Mouse (Mus musculus) heart, embryonic 10.5 days (tissue): ENCODE measurements around the gene Insr. TPM values are rescaled to one million over a fixed set of nuclear protein-coding genes. Genes with fewer than 3 reads are reported as not detected.
A peak's percentile ranks its signal among the peaks of the same experiment; 100 is the strongest.

Experiments used
- DNase-seq: peaks from one replicate; pipeline ENCODE4 v3.0.0-alpha.2; 2017; ENCODE audit warnings: low spot score
- H3K27ac ChIP-seq: fragments of 300-500 bp; sonication (generic); 2 replicates; pipeline ENCODE4 v1.5.1; 2016; ENCODE audit warnings: mild to moderate bottlenecking
- H3K27me3 ChIP-seq: fragments of 300-500 bp; sonication (generic); 2 replicates; pipeline ENCODE4 v1.6.1; 2016; ENCODE audit warnings: mild to moderate bottlenecking; ENCODE audit not compliant: poor library complexity, insufficient read depth, severe bottlenecking
- H3K36me3 ChIP-seq: fragments of 300-500 bp; sonication (generic); 2 replicates; pipeline ENCODE4 v1.6.1; 2016; ENCODE audit warnings: mild to moderate bottlenecking, moderate library complexity
- H3K4me1 ChIP-seq: fragments of 300-500 bp; sonication (generic); 2 replicates; pipeline ENCODE4 v1.6.1; 2016; ENCODE audit warnings: mild to moderate bottlenecking
- H3K4me3 ChIP-seq: fragments of 300-500 bp; sonication (generic); 2 replicates; pipeline ENCODE4 v1.5.1; 2016; ENCODE audit warnings: mild to moderate bottlenecking, moderate library complexity
- H3K9me3 ChIP-seq: fragments of 300-500 bp; sonication (generic); 2 replicates; pipeline ENCODE4 v1.6.1; 2016; ENCODE audit warnings: mild to moderate bottlenecking, moderate library complexity
- WGBS: fragments of 180-500 bp; shearing (Covaris S2); methylation state at CpG from one replicate; pipeline ENCODE4 v1.1.7; 2016; 5-methylcytosine and 5-hydroxymethylcytosine counted together
- polyA plus RNA-seq: library from polyadenylated mRNA; unstranded; fragments of >200 nt; fragmentation: Nextera tagmentation; extraction: Ambion mirVana; gene quantifications from 2 replicates; pipeline ENCODE4 v1.2.1, GENCODE M21; 2016

The Insr gene
- polyA plus RNA-seq, 1 experiment from 2014 or later, result 34.3 TPM

DNA sequence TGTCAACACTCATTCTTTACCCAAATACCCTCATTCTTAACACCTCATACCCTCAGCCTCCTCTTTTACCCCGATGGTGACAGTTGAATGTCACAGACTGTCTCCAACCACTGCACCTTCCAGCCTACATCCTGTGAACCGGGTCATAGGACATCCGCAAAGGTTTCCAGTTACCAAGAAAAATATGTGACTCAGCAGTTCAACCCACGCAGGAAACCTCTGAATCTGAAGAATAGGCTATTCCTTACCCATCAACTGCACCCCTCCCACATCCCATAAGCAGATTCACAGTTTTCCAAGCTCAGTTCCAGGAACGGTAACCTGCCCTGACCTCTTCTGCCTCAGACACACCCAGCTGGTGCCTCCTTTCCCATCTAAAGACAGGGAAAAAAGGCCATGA, 19.9 kb upstream of the Insr start:
- Histone ChIP-seq H3K36me3 (no peaks in the 10 kb centered on the region), H3K27me3 (no peaks in the 10 kb centered on the region), H3K4me3 (no peak overlapping the region), H3K27ac (no peak overlapping the region), H3K9me3 (no peaks in the 10 kb centered on the region), H3K4me1 (no peaks in the 10 kb centered on the region)
- no peak for DNase-seq
- 72% methylated on average over 5 of the region's 5 CpGs for WGBS

GRCm38 (mm10) chr8:3285824-3286223, 6.4 kb upstream of the Insr start:
- H3K36me3 ChIP-seq, result no peaks in the 10 kb centered on the region
- no peaks in the 10 kb centered on the region for H3K4me1 ChIP-seq
- H3K27me3 ChIP-seq, result no peaks in the 10 kb centered on the region
- no peak for DNase-seq
- H3K27ac ChIP-seq, result no peak overlapping the region
- no peak overlapping the region for H3K4me3 ChIP-seq
- WGBS, result 47% methylated on average over 2 of the region's 2 CpGs
- no peaks in the 10 kb centered on the region for H3K9me3 ChIP-seq

- Histone ChIP-seq H3K27me3 (no peaks in the 10 kb centered on the region), H3K4me3 (no peak overlapping the region), H3K9me3 (no peaks in the 10 kb centered on the region), H3K36me3 (no peaks in the 10 kb centered on the region), H3K27ac (no peak overlapping the region), H3K4me1 (no peaks in the 10 kb centered on the region; the same call in none of the 2 replicates)
- WGBS, result 73% methylated on average over 4 of the region's 4 CpGs
- no peak for DNase-seq
These were observed 5.2 kb upstream of the Insr start for GRCm38 (mm10) chr8:3284656-3285055.

GRCm38 (mm10) chr8:3281296-3281695, 1.9 kb upstream of the Insr start:
- DNase-seq, result no peak
- Histone ChIP-seq H3K27me3 (no peaks in the 10 kb centered on the region), H3K4me3 (no peak overlapping the region), H3K4me1 (peaks cover 19% of the 10 kb centered on the region), H3K27ac (no peak overlapping the region), H3K9me3 (peaks cover 3% of the 10 kb centered on the region; the same call in 1 of the 2 replicates), H3K36me3 (no peaks in the 10 kb centered on the region)
- WGBS, result 86% methylated on average over 3 of the region's 3 CpGs

- peak overlapping the region; percentile 91 for H3K4me3 ChIP-seq
- no peak for DNase-seq
- WGBS, result 29% methylated on average over 11 of the region's 11 CpGs
These were observed 971 bp upstream of the Insr start for GRCm38 (mm10) chr8:3280266-3280910.

GRCm38 (mm10) chr8:3279721-3280077, 282 bp upstream of the Insr start:
- Histone ChIP-seq H3K36me3 (0 out of 2 replicates have a peak, but pooled peaks cover under 1% of the 10 kb centered on the region), H3K4me3 (peak overlapping the region; percentile 91), H3K27ac (peak overlapping the region; percentile 91), H3K4me1 (peaks cover 21% of the 10 kb centered on the region), H3K27me3 (no peaks in the 10 kb centered on the region), H3K9me3 (peaks cover 3% of the 10 kb centered on the region; the same call in 1 of the 2 replicates)
- DNase-seq, result no peak
- 1% methylated on average over 18 of the region's 18 CpGs for WGBS

More at GRCm38 (mm10) chr8:3280266-3280910, 971 bp upstream of the Insr start:
- H3K9me3 ChIP-seq, result peaks cover 3% of the 10 kb centered on the region; the same call in 1 of the 2 replicates
- peaks cover 19% of the 10 kb centered on the region for H3K4me1 ChIP-seq
- no peak overlapping the region for H3K27ac ChIP-seq
- H3K36me3 ChIP-seq, result no peaks in the 10 kb centered on the region
- H3K27me3 ChIP-seq, result no peaks in the 10 kb centered on the region

DNA sequence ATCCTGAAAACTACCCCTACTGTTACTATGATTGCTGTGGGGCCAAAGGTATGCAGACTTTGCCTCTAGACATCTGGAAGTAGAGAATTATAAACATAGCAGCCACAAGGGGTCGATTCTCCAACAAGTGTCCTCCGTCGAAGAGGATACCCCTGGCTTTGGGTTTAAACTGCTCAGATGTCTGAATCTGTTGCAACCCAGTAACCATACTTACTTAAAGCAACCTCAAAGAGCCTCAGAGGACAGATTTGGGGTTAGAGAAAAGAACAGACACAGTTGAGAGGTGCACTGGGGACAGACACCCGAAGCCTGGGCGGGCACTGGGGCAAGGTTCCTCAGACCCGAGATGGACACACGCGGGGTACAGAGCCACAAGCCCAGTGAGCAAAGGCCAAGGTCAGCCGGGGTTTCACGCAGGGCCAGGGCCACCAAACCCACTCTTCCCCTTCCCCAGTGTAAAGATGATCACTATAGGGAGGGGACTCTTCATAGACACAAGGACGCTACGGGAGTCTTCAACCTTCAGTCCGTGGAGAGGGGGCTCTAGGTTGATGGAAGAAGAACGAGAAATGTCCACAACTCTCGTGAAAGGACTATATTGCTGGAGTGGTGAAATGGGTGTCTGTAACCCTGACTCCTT, 1.1 kb downstream of the Insr start:
- H3K9me3 ChIP-seq, result peaks cover 3% of the 10 kb centered on the region; the same call in 1 of the 2 replicates
- DNase-seq, result no peak
- peak overlapping the region; percentile 91 for H3K27ac ChIP-seq

DNA sequence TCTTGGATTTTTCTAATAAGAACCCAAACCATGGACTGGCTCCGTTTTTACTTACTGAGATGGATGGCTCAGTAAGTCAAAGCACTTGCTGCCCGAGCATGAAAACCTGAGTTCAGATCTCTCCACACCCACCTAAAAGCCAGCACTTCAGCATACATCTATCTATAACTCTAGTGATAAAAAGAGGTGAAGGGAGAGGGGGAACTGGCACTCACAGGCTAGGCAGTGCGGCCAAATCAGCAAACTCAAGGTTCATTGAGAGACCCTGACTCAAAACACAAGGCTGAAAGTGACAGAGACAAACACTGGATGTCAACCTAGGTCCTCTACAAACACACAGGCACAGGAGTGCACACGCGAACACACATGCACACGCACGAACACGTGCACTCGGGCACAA, 2.2 kb downstream of the Insr start:
- DNase-seq, result no peak
- WGBS, result 91% methylated on average over 9 of the region's 9 CpGs
- Histone ChIP-seq H3K4me1 (peaks cover 24% of the 10 kb centered on the region), H3K36me3 (peaks cover 8% of the 10 kb centered on the region; the same call in 1 of the 2 replicates), H3K27ac (no peak overlapping the region), H3K4me3 (no peak overlapping the region), H3K9me3 (peaks cover 3% of the 10 kb centered on the region; the same call in 1 of the 2 replicates), H3K27me3 (no peaks in the 10 kb centered on the region)

More for the DNA sequence above, 1.1 kb downstream of the Insr start:
- peaks cover 5% of the 10 kb centered on the region; the same call in 1 of the 2 replicates for H3K36me3 ChIP-seq
- H3K27me3 ChIP-seq, result no peaks in the 10 kb centered on the region
- H3K4me1 ChIP-seq, result peaks cover 24% of the 10 kb centered on the region
- peak overlapping the region; percentile 91 for H3K4me3 ChIP-seq
- WGBS, result 34% methylated on average over 15 of the region's 15 CpGs

- peaks cover 24% of the 10 kb centered on the region for H3K4me1 ChIP-seq
- no peaks in the 10 kb centered on the region for H3K27me3 ChIP-seq
- no peak for DNase-seq
- 93% methylated on average over 8 of the region's 8 CpGs for WGBS
- H3K27ac ChIP-seq, result no peak overlapping the region
- H3K9me3 ChIP-seq, result peaks cover 3% of the 10 kb centered on the region; the same call in 1 of the 2 replicates
- peaks cover 9% of the 10 kb centered on the region; the same call in 1 of the 2 replicates for H3K36me3 ChIP-seq
- no peak overlapping the region for H3K4me3 ChIP-seq
These were observed 3.4 kb downstream of the Insr start for GRCm38 (mm10) chr8:3276009-3276408.

DNA sequence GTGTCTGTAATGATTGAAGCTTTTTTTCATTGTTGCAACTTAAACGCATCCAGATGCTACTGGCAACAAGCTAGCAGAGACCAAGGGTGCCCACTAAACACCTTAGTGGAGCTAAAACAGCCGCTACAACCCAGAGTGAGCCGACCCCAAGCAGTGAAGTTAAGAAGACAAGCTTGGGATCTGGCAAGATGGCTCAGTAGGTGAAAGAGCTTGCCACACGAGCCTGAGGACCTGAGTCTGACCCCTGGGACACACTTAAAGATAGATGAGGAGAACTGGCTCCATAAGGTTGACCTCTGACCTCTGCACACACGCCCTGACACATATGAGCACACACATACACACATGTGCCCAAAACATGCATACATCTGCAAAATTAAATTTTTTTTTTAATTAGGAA, 4.2 kb downstream of the Insr start:
- no peak overlapping the region for H3K27ac ChIP-seq
- 73% methylated on average over 5 of the region's 5 CpGs for WGBS
- no peak for DNase-seq
- H3K4me1 ChIP-seq, result peaks cover 28% of the 10 kb centered on the region
- H3K27me3 ChIP-seq, result no peaks in the 10 kb centered on the region
- H3K4me3 ChIP-seq, result no peak overlapping the region
- H3K9me3 ChIP-seq, result peaks cover 3% of the 10 kb centered on the region; the same call in 1 of the 2 replicates
- peaks cover 9% of the 10 kb centered on the region; the same call in 1 of the 2 replicates for H3K36me3 ChIP-seq

DNA sequence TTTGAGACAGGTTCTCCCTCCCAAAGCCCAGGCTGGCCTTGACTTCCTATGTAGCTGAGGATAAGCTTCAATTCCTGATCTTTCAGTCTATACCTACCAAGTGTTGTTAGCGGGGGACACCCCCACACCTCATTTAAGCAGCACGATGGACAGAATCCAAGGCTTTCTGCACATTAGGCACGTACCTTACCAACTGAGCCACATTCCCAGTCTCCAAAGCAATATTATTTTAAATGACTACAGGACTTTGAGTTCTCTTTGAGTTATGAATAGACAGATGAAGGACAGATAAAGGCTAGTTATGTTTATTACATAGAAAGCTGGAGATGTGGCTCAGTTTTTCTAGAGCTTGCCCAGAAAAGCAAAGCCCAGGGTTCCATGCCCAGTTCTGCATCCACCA, 5.6 kb downstream of the Insr start:
- DNase-seq, result no peak
- Histone ChIP-seq H3K4me3 (no peak overlapping the region), H3K36me3 (peaks cover 9% of the 10 kb centered on the region; the same call in 1 of the 2 replicates), H3K9me3 (no peaks in the 10 kb centered on the region), H3K27me3 (no peaks in the 10 kb centered on the region), H3K4me1 (peaks cover 28% of the 10 kb centered on the region), H3K27ac (no peak overlapping the region)
- WGBS, result 92% methylated on average over 3 of the region's 3 CpGs

GRCm38 (mm10) chr8:3267449-3267761, 12.0 kb downstream of the Insr start:
- Histone ChIP-seq H3K27me3 (no peaks in the 10 kb centered on the region), H3K36me3 (0 out of 2 replicates have a peak, but pooled peaks cover 4% of the 10 kb centered on the region), H3K4me1 (peaks cover 11% of the 10 kb centered on the region; the same call in 1 of the 2 replicates), H3K27ac (no peak overlapping the region), H3K4me3 (no peak overlapping the region), H3K9me3 (no peaks in the 10 kb centered on the region)
- DNase-seq, result no peak
- 70% methylated on average over 3 of the region's 3 CpGs for WGBS

DNA sequence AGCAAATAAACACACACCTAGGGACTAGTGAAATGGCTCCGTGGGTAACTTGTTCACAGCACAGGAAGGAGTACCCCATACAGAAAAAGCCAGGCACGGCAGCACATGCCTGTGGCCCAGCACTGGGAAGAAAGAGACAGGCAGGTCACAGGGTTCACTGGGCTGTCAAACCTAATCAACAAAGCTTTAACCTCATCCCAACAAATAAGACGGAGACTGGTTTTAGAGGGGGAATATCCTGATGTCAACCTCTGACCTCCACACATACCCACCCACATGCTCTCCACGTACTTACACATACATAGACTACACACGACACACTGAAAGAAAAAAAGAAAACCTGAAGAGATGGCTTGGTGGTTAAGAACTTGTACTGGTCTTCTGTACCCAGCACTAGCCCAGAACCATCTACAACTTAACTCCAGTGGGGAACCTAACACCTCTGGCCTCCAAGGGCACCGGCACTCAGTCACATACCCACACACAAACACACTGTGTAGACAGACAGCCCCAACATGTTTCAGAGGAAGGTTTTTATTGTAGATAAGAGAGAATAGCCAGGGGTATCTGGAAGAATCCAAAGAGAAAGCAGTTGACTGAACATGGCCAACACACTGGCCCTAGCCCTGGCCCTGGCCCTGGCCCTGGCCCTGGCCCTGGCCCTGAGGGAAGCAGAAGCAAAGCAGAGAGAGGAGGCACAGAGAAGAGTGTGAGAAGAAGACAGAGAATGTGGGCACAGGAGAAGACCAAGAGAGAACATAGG, 12.6 kb downstream of the Insr start:
- H3K27ac ChIP-seq, result no peak overlapping the region
- DNase-seq, result no peak
- H3K4me3 ChIP-seq, result no peak overlapping the region
- WGBS, result 76% methylated on average over 6 of the region's 6 CpGs
- no peaks in the 10 kb centered on the region for H3K27me3 ChIP-seq
- H3K36me3 ChIP-seq, result 0 out of 2 replicates have a peak, but pooled peaks cover 2% of the 10 kb centered on the region
- H3K4me1 ChIP-seq, result peaks cover 11% of the 10 kb centered on the region; the same call in 1 of the 2 replicates
- no peaks in the 10 kb centered on the region for H3K9me3 ChIP-seq
